Mouse (Mus musculus) neural tube, embryonic 15.5 days (tissue): Measurements from ENCODE around the gene Fgf5. TPM values are rescaled to one million over a fixed set of nuclear protein-coding genes. Genes with fewer than 3 reads are reported as not detected.

Source experiments
- ATAC-seq: fragments of 200-750 bp; cut with Nextera tagmentation; 2 replicates; pipeline ENCODE4 v1.8.0; 2017; ENCODE audit warnings: mild to moderate bottlenecking, moderate TSS enrichment, moderate library complexity; ENCODE audit not compliant: low FRiP score
- H3K27ac ChIP-seq: fragments of 300-500 bp; sonication (generic); replicated peaks from 2 replicates; pipeline ENCODE4 v1.5.1; 2015; ENCODE audit warnings: mild to moderate bottlenecking, inconsistent platforms
- H3K27me3 ChIP-seq: fragments of 300-500 bp; sonication (generic); replicated peaks from 2 replicates; pipeline ENCODE4 v1.6.1; 2015; ENCODE audit warnings: inconsistent platforms
- H3K36me3 ChIP-seq: fragments of 300-500 bp; sonication (generic); 2 replicates; pipeline ENCODE4 v1.6.1; 2015; ENCODE audit warnings: inconsistent platforms
- H3K4me1 ChIP-seq: fragments of 300-500 bp; sonication (generic); 2 replicates; pipeline ENCODE4 v1.6.1; 2015; ENCODE audit warnings: inconsistent platforms
- H3K4me2 ChIP-seq: fragments of 300-500 bp; sonication (generic); 2 replicates; pipeline ENCODE4 v1.6.1; 2015; ENCODE audit warnings: inconsistent platforms, mild to moderate bottlenecking, moderate library complexity
- H3K4me3 ChIP-seq: fragments of 300-500 bp; sonication (generic); replicated peaks from 2 replicates; pipeline ENCODE4 v1.5.1; 2015; ENCODE audit warnings: mild to moderate bottlenecking, inconsistent platforms
- H3K9ac ChIP-seq: fragments of 300-500 bp; sonication (generic); replicated peaks from 2 replicates; pipeline ENCODE4 v1.6.1; 2015; ENCODE audit warnings: mild to moderate bottlenecking, inconsistent platforms
- H3K9me3 ChIP-seq: fragments of 300-500 bp; sonication (generic); replicated peaks from 2 replicates; pipeline ENCODE4 v1.6.1; 2016; ENCODE audit warnings: inconsistent platforms
- WGBS: fragments of 180-500 bp; shearing (Covaris S2); methylation state at CpG from one replicate; pipeline ENCODE4 v1.1.7; 2015; ENCODE audit warnings: mixed read lengths; 5-methylcytosine and 5-hydroxymethylcytosine counted together
- polyA plus RNA-seq: library from polyadenylated mRNA; unstranded; fragments of >200 nt; fragmentation: Nextera tagmentation; extraction: Ambion mirVana; gene quantifications from 2 replicates; pipeline ENCODE4 v1.2.1, GENCODE M21; 2015

Gene Fgf5
- polyA plus RNA-seq, 1 experiment from 2014 or later = 1.7 TPM

DNA sequence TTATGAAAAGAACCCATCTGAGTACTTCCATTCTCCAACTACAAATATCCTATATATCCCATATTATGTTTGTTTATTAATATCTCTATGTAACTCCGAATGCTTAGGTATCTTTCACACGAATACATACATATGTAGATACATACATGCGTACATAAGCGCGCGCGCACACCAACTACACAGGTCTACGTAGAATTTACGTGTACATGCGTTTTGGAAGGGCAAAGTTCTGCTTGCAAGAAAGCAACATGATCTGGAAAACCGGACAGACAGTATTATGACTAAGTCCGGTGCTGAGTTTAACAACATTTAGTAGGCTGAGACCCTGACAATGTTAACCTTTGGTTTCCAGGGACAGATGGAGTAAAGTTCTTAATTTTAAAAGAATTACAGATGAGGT, 1.2 kb downstream of the Fgf5 start:
- Histone ChIP-seq H3K27me3 (peaks cover 45% of the 10 kb centered on the region), H3K4me2 (peak overlapping the region; percentile 100), H3K27ac (no peak overlapping the region)

DNA sequence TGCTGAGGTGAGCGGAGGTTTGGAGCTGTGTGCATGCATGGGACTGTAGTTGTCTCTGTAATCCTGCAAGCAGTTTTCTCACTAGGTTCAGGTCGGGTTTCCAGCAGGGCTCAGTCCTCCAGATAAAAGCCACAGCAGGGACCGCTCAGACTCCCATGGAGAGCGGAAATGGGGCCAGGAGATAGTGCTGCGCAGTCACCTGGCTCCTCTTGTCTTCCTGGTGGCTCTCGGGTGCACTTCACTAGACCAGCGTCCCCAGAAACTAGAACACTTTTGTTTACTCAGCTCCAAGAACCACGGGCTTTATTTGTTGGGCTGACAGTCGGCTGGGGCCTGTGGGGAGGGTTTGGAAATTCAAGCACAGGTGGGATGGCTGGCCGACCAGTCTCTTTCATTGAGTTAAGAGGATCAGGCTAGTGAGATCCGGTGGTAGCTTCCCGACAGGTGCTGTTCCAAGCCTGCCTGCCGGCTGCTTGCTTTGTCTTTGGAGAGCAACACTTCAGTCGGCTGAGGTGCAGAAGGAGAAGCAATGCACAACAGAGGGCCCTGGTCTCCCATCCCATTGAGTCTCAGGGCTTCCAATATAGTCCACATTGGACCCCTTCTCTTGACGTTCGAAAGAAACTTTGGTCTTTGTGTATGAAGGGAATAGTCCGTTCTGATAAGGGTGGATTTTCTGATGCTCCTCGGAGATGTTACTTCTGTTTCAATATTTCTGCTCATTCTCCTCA, 1.9 kb downstream of the Fgf5 start:
- H3K9me3 ChIP-seq = no peaks in the 10 kb centered on the region
- H3K27me3 ChIP-seq = peaks cover 45% of the 10 kb centered on the region
- peak overlapping the region; percentile 17; the same call in 1 of the 2 replicates for H3K4me3 ChIP-seq
- no peaks in the 10 kb centered on the region for H3K36me3 ChIP-seq
- WGBS = 8% methylated on average over 18 of the region's 18 CpGs
- peaks cover 19% of the 10 kb centered on the region for H3K4me1 ChIP-seq
- no peak overlapping the region for H3K27ac ChIP-seq
- no peak for ATAC-seq
- no peak overlapping the region for H3K9ac ChIP-seq
- peak overlapping the region; percentile 100 for H3K4me2 ChIP-seq

More for the DNA sequence above, 1.2 kb downstream of the Fgf5 start:
- Histone ChIP-seq H3K36me3 (no peaks in the 10 kb centered on the region), H3K4me3 (peak overlapping the region; percentile 17; the same call in 1 of the 2 replicates), H3K9me3 (no peaks in the 10 kb centered on the region), H3K4me1 (peaks cover 19% of the 10 kb centered on the region), H3K9ac (no peak overlapping the region)
- no peak for ATAC-seq
- WGBS = 3% methylated on average over 12 of the region's 12 CpGs

DNA sequence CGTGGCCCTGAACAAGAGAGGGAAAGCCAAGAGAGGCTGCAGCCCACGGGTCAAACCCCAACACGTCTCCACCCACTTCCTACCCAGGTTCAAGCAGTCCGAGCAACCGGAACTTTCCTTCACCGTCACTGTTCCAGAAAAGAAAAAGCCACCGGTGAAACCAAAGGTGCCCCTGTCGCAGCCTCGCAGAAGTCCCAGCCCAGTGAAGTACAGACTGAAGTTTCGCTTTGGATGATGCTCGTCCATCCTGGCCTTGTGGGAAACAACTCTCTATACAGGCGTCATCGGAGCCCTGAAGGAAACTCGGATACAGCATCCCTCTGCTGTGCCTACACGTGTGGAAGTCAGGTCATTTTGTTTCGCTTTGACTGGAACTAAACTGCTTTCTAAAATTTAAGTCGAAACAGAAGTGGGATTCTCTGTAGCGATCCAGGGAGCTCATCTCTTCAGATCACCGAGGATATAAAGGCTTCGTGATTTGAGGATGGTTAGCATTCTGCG, 21.4 kb downstream of the Fgf5 start:
- H3K27ac ChIP-seq = no peak overlapping the region
- H3K4me3 ChIP-seq = no peak overlapping the region
- no peaks in the 10 kb centered on the region for H3K4me1 ChIP-seq
- no peak overlapping the region for H3K4me2 ChIP-seq
- ATAC-seq = no peak
- no peaks in the 10 kb centered on the region for H3K36me3 ChIP-seq
- H3K9ac ChIP-seq = no peak overlapping the region
- 89% methylated on average over 21 of the region's 21 CpGs for WGBS
- H3K9me3 ChIP-seq = no peaks in the 10 kb centered on the region
- no peaks in the 10 kb centered on the region for H3K27me3 ChIP-seq

DNA sequence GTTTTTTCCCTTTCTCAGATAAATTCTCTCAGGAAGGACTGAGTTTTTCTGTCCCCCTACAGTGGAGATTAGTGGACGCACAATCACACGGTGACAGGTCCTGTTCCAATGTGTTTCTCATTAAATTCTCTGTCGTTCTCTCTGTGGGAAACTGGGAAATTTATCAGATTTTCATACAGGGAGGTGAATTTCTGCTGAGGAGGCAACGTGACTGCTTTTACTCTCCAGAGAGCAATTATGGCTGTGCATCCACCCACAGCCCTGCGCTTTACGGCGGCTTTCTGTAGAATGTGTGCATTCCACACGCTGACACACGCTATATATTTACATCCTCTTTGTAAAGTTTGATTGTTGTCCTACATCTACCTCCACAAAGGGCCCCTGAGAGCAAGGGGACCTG, 28.0 kb downstream of the Fgf5 start:
- 22% methylated on average over 9 of the region's 9 CpGs for WGBS
- no peak overlapping the region for H3K9ac ChIP-seq
- H3K27ac ChIP-seq = no peak overlapping the region
- H3K27me3 ChIP-seq = 0 out of 2 replicates have a peak, but pooled peaks cover 5% of the 10 kb centered on the region
- no peak overlapping the region for H3K4me3 ChIP-seq
- peaks cover 12% of the 10 kb centered on the region for H3K4me1 ChIP-seq
- H3K9me3 ChIP-seq = no peaks in the 10 kb centered on the region
- H3K4me2 ChIP-seq = peak overlapping the region; percentile 32
- ATAC-seq = no peak
- no peaks in the 10 kb centered on the region for H3K36me3 ChIP-seq

DNA sequence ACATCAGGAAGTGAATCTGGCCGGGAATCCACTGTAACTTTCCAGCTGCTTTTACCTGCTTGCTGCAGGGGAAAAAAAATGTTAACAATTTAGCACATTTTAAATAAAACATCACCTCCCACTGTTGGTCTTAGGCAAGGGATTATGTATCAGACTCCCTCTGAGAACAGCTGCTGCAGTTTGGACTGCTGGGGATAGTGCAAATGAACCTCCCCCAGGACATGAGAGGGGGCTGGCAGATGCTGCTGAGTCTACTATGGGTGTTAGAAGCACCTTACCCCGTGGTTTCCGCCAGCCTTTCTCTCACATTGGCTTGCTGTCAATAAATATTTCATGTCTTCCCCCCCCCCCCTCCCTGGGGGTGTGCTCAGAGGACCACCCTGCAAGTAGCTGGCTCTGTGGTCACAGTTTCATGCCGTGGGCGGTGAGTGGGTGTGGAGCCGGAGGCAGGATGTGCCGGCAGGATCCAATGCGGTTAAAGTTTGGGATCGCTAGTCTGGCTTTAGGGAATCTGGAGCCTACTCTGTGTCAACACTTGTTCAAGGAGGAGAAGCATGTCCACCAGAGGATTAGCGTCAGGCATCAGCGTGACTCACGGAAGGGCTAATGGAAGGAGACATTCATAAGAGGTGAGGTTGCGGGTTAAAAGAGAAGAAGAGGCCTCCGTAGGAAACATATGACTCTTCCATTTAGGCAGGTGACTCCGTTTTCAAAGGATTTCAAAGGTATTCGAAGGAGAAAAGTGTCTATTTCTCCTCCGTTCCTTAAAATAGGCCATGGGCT, 29.9 kb downstream of the Fgf5 start:
- 0 out of 2 replicates have a peak, but pooled peaks cover 5% of the 10 kb centered on the region for H3K27me3 ChIP-seq
- H3K4me1 ChIP-seq = peaks cover 12% of the 10 kb centered on the region
- no peak overlapping the region for H3K4me3 ChIP-seq
- no peak overlapping the region for H3K4me2 ChIP-seq
- H3K9me3 ChIP-seq = no peaks in the 10 kb centered on the region
- WGBS = 47% methylated on average over 17 of the region's 17 CpGs
- H3K9ac ChIP-seq = no peak overlapping the region
- no peak for ATAC-seq
- H3K27ac ChIP-seq = no peak overlapping the region
- H3K36me3 ChIP-seq = no peaks in the 10 kb centered on the region

DNA sequence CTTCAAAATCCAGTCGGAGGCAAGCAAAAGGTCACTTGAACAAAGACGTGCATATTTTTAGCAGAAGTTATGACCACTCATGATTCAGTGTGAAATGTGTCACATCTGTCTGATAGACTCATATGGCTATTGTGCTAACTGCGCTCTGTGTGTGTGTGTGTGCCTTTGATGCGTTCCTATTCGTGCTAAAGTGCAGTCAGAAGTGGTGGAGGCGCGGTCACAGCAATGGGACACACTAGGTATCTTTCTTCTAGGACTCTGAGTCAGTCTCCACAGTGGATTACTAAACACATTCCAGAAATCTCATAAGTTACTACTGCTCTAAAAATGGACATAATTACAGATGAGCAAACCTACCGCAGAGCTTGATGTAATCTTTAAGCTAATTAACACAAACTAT, 36.7 kb downstream of the Fgf5 start:
- no peak overlapping the region for H3K4me2 ChIP-seq
- no peaks in the 10 kb centered on the region for H3K9me3 ChIP-seq
- 80% methylated on average over 8 of the region's 8 CpGs for WGBS
- H3K4me1 ChIP-seq = peaks cover 16% of the 10 kb centered on the region
- H3K9ac ChIP-seq = no peak overlapping the region
- no peaks in the 10 kb centered on the region for H3K36me3 ChIP-seq
- H3K27ac ChIP-seq = no peak overlapping the region
- ATAC-seq = no peak
- H3K4me3 ChIP-seq = no peak overlapping the region
- peaks cover 24% of the 10 kb centered on the region for H3K27me3 ChIP-seq

DNA sequence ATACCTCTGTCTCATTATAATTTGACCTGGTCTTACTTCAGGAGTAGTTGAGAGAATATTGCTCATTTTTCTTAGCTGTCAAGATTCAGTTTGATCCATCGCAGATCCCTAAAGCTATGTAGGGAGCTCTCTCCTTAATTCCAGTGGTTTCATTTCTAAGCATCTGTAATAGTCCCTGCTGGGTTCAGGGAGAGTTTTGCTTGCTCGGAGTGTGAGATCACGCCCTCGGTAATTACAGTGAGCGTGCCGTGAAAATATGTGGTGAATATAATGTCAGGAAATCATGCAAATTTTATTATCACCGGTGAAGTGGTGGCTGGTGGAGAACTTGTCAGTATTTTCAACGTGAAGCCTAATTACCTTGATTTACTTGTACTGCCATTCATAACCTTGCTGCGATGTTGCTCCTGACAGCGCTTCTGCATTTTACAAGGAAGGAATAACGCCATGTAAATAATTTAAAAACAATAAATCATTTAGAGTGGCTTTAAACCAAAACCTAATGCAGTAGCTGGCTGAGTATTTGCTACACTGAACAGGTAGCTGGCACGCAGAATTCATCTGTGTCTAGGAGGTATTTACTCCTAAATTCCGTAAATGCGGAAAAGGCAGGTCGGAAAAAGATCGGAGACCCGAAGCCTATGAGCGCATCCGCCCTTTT, 38.5 kb downstream of the Fgf5 start:
- Histone ChIP-seq H3K9ac (0 out of 2 replicates have a peak overlapping the region, but pooled peaks have one; percentile 30), H3K4me3 (peak overlapping the region; percentile 30), H3K4me2 (peak overlapping the region; percentile 59), H3K4me1 (peaks cover 16% of the 10 kb centered on the region), H3K36me3 (no peaks in the 10 kb centered on the region), H3K27me3 (peaks cover 23% of the 10 kb centered on the region), H3K27ac (no peak overlapping the region), H3K9me3 (no peaks in the 10 kb centered on the region)
- ATAC-seq = no peak; the same call in 1 of the 2 replicates
- 3% methylated on average over 19 of the region's 19 CpGs for WGBS

DNA sequence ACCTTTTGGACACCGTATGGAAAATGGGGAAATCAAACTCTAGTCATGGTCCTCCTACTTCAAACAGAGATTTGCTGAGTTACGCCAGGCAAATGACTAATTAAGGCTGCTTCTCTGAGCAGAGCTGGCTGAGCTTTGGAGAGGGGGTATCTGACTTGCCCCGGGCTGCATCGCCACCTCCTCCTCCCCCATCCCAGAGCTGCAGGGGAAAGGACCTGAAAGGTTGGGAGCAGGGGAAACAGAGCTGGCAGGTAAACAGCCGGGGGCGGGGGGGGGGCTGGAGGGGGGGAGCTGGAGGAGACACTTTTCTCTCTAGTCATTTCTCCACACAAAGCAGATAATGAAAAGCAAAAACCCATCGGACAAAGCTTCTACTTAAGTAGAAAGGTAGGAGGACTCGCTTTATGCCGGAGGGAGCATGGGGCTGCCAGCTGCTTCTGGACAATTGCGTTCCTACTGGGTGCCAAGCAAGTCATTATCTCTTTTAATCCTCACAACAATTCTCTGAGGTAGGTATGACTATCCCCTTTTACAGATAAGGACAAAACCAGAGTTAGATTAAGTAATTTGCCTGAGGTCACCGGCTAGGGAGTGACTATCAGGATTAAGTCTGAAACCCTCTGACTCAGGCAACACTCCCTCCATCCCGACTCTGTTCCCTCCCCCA, 39.2 kb downstream of the Fgf5 start:
- 2% methylated on average over 12 of the region's 12 CpGs for WGBS
- peaks cover 16% of the 10 kb centered on the region for H3K4me1 ChIP-seq
- no peaks in the 10 kb centered on the region for H3K36me3 ChIP-seq
- peak; percentile 45; the same call in 1 of the 2 replicates for ATAC-seq
- H3K4me2 ChIP-seq = peak overlapping the region; percentile 59
- no peak overlapping the region for H3K27ac ChIP-seq
- H3K9me3 ChIP-seq = no peaks in the 10 kb centered on the region
- H3K9ac ChIP-seq = 0 out of 2 replicates have a peak overlapping the region, but pooled peaks have one; percentile 30
- H3K4me3 ChIP-seq = peak overlapping the region; percentile 30
- peaks cover 23% of the 10 kb centered on the region for H3K27me3 ChIP-seq

DNA sequence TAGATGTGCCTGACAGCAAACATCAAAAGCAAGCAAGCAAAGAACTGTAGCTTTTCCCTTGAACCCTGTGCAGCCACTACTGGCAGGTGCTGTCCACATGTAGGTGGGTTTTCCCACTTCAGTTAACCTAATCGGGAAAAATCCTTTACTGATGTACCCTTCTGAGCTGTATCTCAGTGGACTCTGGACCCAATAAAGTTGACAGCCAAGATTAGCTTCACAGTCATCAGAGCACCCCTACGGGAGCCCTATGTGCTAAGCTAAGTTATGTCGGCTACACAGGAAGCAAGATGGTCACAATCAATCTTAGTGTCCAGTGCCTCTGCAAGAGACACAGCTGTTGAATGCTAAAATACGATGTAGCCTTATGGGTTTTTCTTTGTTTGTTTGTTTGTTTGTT, 46.1 kb downstream of the Fgf5 start:
- no peak overlapping the region for H3K9ac ChIP-seq
- H3K27ac ChIP-seq = no peak overlapping the region
- ATAC-seq = no peak
- WGBS = 83% methylated on average over 4 of the region's 4 CpGs
- no peaks in the 10 kb centered on the region for H3K36me3 ChIP-seq
- no peaks in the 10 kb centered on the region for H3K9me3 ChIP-seq
- H3K4me2 ChIP-seq = no peak overlapping the region
- H3K4me3 ChIP-seq = no peak overlapping the region
- no peaks in the 10 kb centered on the region for H3K4me1 ChIP-seq
- no peaks in the 10 kb centered on the region for H3K27me3 ChIP-seq

DNA sequence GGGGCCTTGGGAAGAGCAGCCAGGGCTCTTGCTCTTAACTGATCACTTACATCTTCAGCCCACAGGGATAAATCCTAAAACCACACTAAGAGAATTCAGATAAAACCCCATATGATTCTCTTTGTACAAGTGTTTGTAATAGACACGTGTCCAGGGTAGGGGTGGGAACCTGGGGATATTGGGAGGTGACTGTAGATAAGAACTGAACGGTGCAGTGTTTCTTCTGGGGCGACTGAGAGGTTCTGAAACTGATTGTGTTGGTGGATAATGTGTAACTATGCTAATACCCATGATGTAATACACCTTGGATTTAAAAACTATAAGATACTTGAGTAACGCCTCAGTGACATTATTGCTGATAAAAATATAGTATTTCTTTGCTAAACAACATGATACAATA, 51.7 kb downstream of the Fgf5 start:
- Histone ChIP-seq H3K4me1 (peaks cover 4% of the 10 kb centered on the region), H3K9ac (no peak overlapping the region), H3K4me2 (no peak overlapping the region), H3K9me3 (no peaks in the 10 kb centered on the region), H3K4me3 (no peak overlapping the region), H3K27ac (no peak overlapping the region), H3K27me3 (no peaks in the 10 kb centered on the region), H3K36me3 (no peaks in the 10 kb centered on the region)
- ATAC-seq = no peak
- 91% methylated on average over 4 of the region's 4 CpGs for WGBS

DNA sequence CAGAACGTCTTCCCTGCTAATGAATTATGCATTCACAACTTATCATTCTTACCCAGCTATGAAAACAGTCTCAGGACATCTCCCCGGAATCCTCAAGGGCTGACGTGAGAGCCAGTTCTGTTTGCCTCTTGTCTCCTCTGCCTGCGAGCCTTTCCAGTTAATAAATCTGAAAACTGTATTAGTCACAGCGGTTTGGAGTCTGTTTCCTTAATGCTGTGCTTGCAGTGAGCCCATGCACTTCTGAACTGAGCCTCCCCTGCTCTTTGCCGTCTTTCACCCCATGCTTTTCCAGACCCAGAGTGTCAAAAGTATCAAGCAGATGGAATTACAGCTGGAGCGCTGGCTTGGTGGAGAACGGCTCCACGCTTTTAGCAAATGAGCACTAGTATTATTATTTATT, 52.5 kb downstream of the Fgf5 start:
- Histone ChIP-seq H3K36me3 (no peaks in the 10 kb centered on the region), H3K9me3 (no peaks in the 10 kb centered on the region), H3K4me3 (no peak overlapping the region), H3K27ac (no peak overlapping the region), H3K4me1 (peaks cover 4% of the 10 kb centered on the region), H3K27me3 (no peaks in the 10 kb centered on the region), H3K4me2 (peak overlapping the region; percentile 25), H3K9ac (no peak overlapping the region)
- no peak for ATAC-seq
- WGBS = 20% methylated on average over 9 of the region's 9 CpGs
